Mouse (Mus musculus) lung, adult 2 months (tissue): ENCODE results near the gene Babam1.

Experiments used
- CTCF ChIP-seq: fragments of 200-500 bp; IDR thresholded peaks from 2 replicates; pipeline ENCODE4 v1.5.1; 2011; ENCODE audit warnings: mild to moderate bottlenecking, low read length, control low read depth; ENCODE audit not compliant: insufficient read depth
- POLR2A ChIP-seq: fragments of 200-500 bp; IDR thresholded peaks from 2 replicates; pipeline ENCODE4 v1.6.1; 2011; ENCODE audit warnings: low read depth, mild to moderate bottlenecking, control low read depth, low read length, borderline replicate concordance; ENCODE audit errors: extremely low read depth

DNA sequence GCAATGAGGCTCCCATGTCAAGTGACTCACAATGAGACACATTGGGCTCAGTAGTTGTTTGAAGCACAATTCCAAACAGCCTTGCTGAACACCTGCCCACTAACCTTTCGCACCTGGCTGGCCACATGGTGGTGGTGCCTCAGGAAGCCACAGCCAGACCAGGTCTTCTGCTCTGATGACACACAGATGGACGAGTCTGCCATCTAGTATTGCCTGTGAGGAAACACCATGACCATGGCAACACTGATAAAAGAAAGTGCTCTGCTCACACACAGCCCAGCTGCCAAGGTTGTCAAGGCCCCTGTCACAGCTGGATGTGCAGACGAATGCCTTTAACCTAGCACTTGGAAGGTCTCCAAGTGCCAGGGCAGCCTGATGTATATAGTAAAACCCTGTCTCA is 45.5 kb upstream of the Babam1 start:
- no peak for TF ChIP-seq CTCF
- no peak for TF ChIP-seq POLR2A
